Comparison of ENCODE assay signal across 21 mouse cellular contexts in genomic region chr7:67051089-67051718, GRCm38 (mm10).
A peak's percentile ranks its signal among the peaks of the same experiment; 100 is the strongest.
DNase-seq lines count a peak whose midpoint lies in the region; ATAC-seq and TF ChIP-seq lines count a peak whose summit lies in the region.
"Had no signal": no experiment of that assay in that cellular context is flagged by ENCODE, and none has a peak within 500 bp of the region (broad histone marks: within the 10 kb centered on the region; RNA-seq: fewer than 3 reads in every experiment).

No protein-coding gene starts in this region.

- no peaks in the 10 kb centered on the region for H3K27me3 ChIP-seq in heart, embryonic 14.5 days (ENCODE audit: control insufficient read depth, insufficient read depth, low read length)
- no peaks in the 10 kb centered on the region for H3K27me3 ChIP-seq in lung, postnatal 0 days (replicated peaks; ENCODE audit: insufficient read depth, low read length)
- H3K27me3 ChIP-seq: forebrain, embryonic 12.5 days; midbrain, embryonic 13.5 days; neural tube, embryonic 12.5 days had no signal

- intact Hi-C loops in gastrocnemius, postnatal 36 days (cut with DNase I): no loop called here

- peak overlapping the region; percentile 10 to 62 for H3K27ac ChIP-seq in heart, embryonic 14.5 days (replicated peaks in 1 of 2; ENCODE audit: control insufficient read depth in 1 of 2, insufficient read depth in 1 of 2, low read depth in 2 of 2, low read length in 2 of 2)
- peak overlapping the region; percentile 43; the same call in 1 of the 2 replicates for H3K27ac ChIP-seq in lung, postnatal 0 days (ENCODE audit: low read length)
- H3K27ac ChIP-seq: forebrain, embryonic 12.5 days; hindbrain, embryonic 10.5 days; layer of hippocampus, adult 2 months; left cerebral cortex, adult 2 months; midbrain, embryonic 13.5 days; neural tube, embryonic 12.5 days had no signal

- DNase-seq in heart, postnatal 4 days: no peak
- no peak for DNase-seq in lung, postnatal 0 days (ENCODE audit: low spot score)
- no peak for DNase-seq in lung, postnatal 25 days (ENCODE audit: low spot score)
- DNase-seq in thymus, postnatal 4 days: peak; percentile 26
- no peak for DNase-seq in gastrocnemius, postnatal 36 days
- DNase-seq: adrenal gland, adult 2 months; cerebellum, adult 8-10 months; kidney, adult 18-20 months; kidney, postnatal 10 days; left cerebral cortex, postnatal 4 days; liver; liver, postnatal 0 days; right cerebral cortex, postnatal 4 days had no signal

- peaks cover 21 to 31% of the 10 kb centered on the region in 2 experiments for H3K4me1 ChIP-seq in heart, embryonic 14.5 days (ENCODE audit: control insufficient read depth in 2 of 2, insufficient read depth in 2 of 2, low read length in 2 of 2)
- H3K4me1 ChIP-seq in lung, postnatal 0 days (ENCODE audit: insufficient read depth, low read depth, low read length): no peaks in the 10 kb centered on the region
- H3K4me1 ChIP-seq: forebrain, embryonic 12.5 days; hindbrain, embryonic 10.5 days; midbrain, embryonic 13.5 days; neural tube, embryonic 12.5 days had no signal

- H3K9ac ChIP-seq in heart, embryonic 14.5 days (ENCODE audit: low read length): no peak overlapping the region
- no peak overlapping the region for H3K9ac ChIP-seq in lung, postnatal 0 days (replicated peaks; ENCODE audit: low read depth)
- H3K9ac ChIP-seq: forebrain, embryonic 12.5 days; liver, postnatal 0 days; midbrain, embryonic 13.5 days; neural tube, embryonic 12.5 days had no signal

- no peak for TF ChIP-seq EP300 in lung, postnatal 0 days (IDR thresholded peaks at IDR 0.05)

- 0 out of 2 replicates have a peak, but pooled peaks cover 5% of the 10 kb centered on the region for H3K36me3 ChIP-seq in heart, embryonic 14.5 days (ENCODE audit: control insufficient read depth, insufficient read depth, low read length)
- no peaks in the 10 kb centered on the region for H3K36me3 ChIP-seq in lung, postnatal 0 days (ENCODE audit: insufficient read depth, low read length)
- H3K36me3 ChIP-seq: forebrain, embryonic 12.5 days; hindbrain, embryonic 10.5 days; midbrain, embryonic 13.5 days; neural tube, embryonic 12.5 days had no signal

- no peaks in the 10 kb centered on the region for H3K9me3 ChIP-seq in heart, embryonic 14.5 days (ENCODE audit: control insufficient read depth, low read length)
- H3K9me3 ChIP-seq in lung, postnatal 0 days (ENCODE audit: low read length): no peaks in the 10 kb centered on the region
- H3K9me3 ChIP-seq: forebrain, embryonic 12.5 days; hindbrain, embryonic 10.5 days; midbrain, embryonic 13.5 days; neural tube, embryonic 12.5 days had no signal

- no peak overlapping the region for H3K4me2 ChIP-seq in heart, embryonic 14.5 days (ENCODE audit: low read length)
- no peak overlapping the region for H3K4me2 ChIP-seq in lung, postnatal 0 days (replicated peaks; ENCODE audit: low read depth, low read length)
- H3K4me2 ChIP-seq: forebrain, embryonic 12.5 days; midbrain, embryonic 13.5 days; neural tube, embryonic 12.5 days had no signal

- 49% methylated on average over 7 of the region's 7 CpGs for WGBS in heart, embryonic 14.5 days
- 51% methylated on average over 7 of the region's 7 CpGs for WGBS in lung, postnatal 0 days

- peak; percentile 9; the same call in 1 of the 2 replicates for TF ChIP-seq CTCF in lung, postnatal 0 days (IDR thresholded peaks at IDR 0.05)

- ATAC-seq in heart, embryonic 14.5 days (ENCODE audit: insufficient number of reproducible peaks, insufficient read depth, low FRiP score, low read depth): no peak
- peak; percentile 9; the same call in 1 of the 2 replicates for ATAC-seq in lung, postnatal 0 days
- ATAC-seq in granulocyte monocyte progenitor cell, adult 5-6 weeks (replicated peaks; ENCODE audit: poor library complexity, severe bottlenecking): peak; percentile 96
- ATAC-seq: liver, postnatal 0 days; midbrain, embryonic 13.5 days had no signal

- H3K4me3 ChIP-seq in heart, embryonic 14.5 days (ENCODE audit: control insufficient read depth in 1 of 2, insufficient read depth in 1 of 2, low read depth in 1 of 2, low read length in 2 of 2): no peak overlapping the region
- H3K4me3 ChIP-seq in lung, postnatal 0 days (ENCODE audit: low read depth, low read length): no peak overlapping the region
- H3K4me3 ChIP-seq: forebrain, embryonic 12.5 days; hindbrain, embryonic 10.5 days; layer of hippocampus, adult 2 months; left cerebral cortex, adult 2 months; midbrain, embryonic 13.5 days; neural tube, embryonic 12.5 days had no signal
